Mouse (Mus musculus): ENCODE measurements around the gene Slc30a6. TPM values are rescaled to one million over a fixed set of nuclear protein-coding genes. Genes with fewer than 3 reads are reported as not detected.

The Slc30a6 gene
- polyA plus RNA-seq, 2 experiments: 38.8 to 41.1 TPM

- Histone ChIP-seq H3K4me2 (replicated peaks; ENCODE audit: low read depth, low read length, severe bottlenecking) (no peak overlapping the region), H3K9me3 (ENCODE audit: control insufficient read depth, low read length) (no peaks in the 10 kb centered on the region), H3K4me1 (ENCODE audit: control insufficient read depth, insufficient read depth, low read length) (peaks cover 7% of the 10 kb centered on the region; the same call in 1 of the 2 replicates), H3K27me3 (ENCODE audit: control insufficient read depth, insufficient read depth, low read length) (no peaks in the 10 kb centered on the region), H3K27ac (replicated peaks; ENCODE audit: low read depth, low read length) (no peak overlapping the region), H3K9ac (ENCODE audit: low read depth, low read length, severe bottlenecking) (no peak overlapping the region), H3K4me3 (replicated peaks; ENCODE audit: low read length) (no peak overlapping the region), H3K36me3 (ENCODE audit: control insufficient read depth, insufficient read depth, low read length) (peaks cover 7% of the 10 kb centered on the region; the same call in 1 of the 2 replicates)
- DNase-seq (ENCODE audit: low spot score): no peak
- WGBS: 86% methylated on average over 2 of the region's 2 CpGs
- ATAC-seq (ENCODE audit: low FRiP score, low read depth): no peak
- no peak for TF ChIP-seq POLR2A (IDR thresholded peaks at IDR 0.05; ENCODE audit: borderline replicate concordance, extremely low read depth, insufficient read depth, insufficient read length)
Measured at GRCm38 (mm10) chr17:74394381-74394780, 1.0 kb upstream of the Slc30a6 start.

GRCm38 (mm10) chr17:74394855-74395254 lies 553 bp upstream of the Slc30a6 start:
- DNase-seq (ENCODE audit: low spot score) (no peak), ATAC-seq (ENCODE audit: low FRiP score, low read depth) (peak; percentile 13; the same call in 1 of the 2 replicates)
- TF ChIP-seq POLR2A (IDR thresholded peaks at IDR 0.05; ENCODE audit: borderline replicate concordance, extremely low read depth, insufficient read depth, insufficient read length): no peak
- H3K4me3 ChIP-seq (replicated peaks; ENCODE audit: low read length): peak overlapping the region; percentile 87
- no peaks in the 10 kb centered on the region for H3K9me3 ChIP-seq (ENCODE audit: control insufficient read depth, low read length)
- H3K4me2 ChIP-seq (replicated peaks; ENCODE audit: low read depth, low read length, severe bottlenecking): peak overlapping the region; percentile 62
- WGBS: 30% methylated on average over 16 of the region's 16 CpGs
- peak overlapping the region; percentile 94; the same call in 1 of the 2 replicates for H3K9ac ChIP-seq (ENCODE audit: low read depth, low read length, severe bottlenecking)
- H3K27ac ChIP-seq (replicated peaks; ENCODE audit: low read depth, low read length): no peak overlapping the region
- H3K36me3 ChIP-seq (ENCODE audit: control insufficient read depth, insufficient read depth, low read length): peaks cover 7% of the 10 kb centered on the region; the same call in 1 of the 2 replicates
- no peaks in the 10 kb centered on the region for H3K27me3 ChIP-seq (ENCODE audit: control insufficient read depth, insufficient read depth, low read length)
- H3K4me1 ChIP-seq (ENCODE audit: control insufficient read depth, insufficient read depth, low read length): peaks cover 7% of the 10 kb centered on the region; the same call in 1 of the 2 replicates

GRCm38 (mm10) chr17:74396766-74397165 lies 1.4 kb downstream of the Slc30a6 start:
- DNase-seq (ENCODE audit: low spot score): no peak
- Histone ChIP-seq H3K4me3 (replicated peaks; ENCODE audit: low read length) (peak overlapping the region; percentile 87; the same call in 1 of the 2 replicates), H3K36me3 (ENCODE audit: control insufficient read depth, insufficient read depth, low read length) (peaks cover 3% of the 10 kb centered on the region), H3K27me3 (ENCODE audit: control insufficient read depth, insufficient read depth, low read length) (no peaks in the 10 kb centered on the region), H3K4me1 (ENCODE audit: control insufficient read depth, insufficient read depth, low read length) (peaks cover 7% of the 10 kb centered on the region; the same call in 1 of the 2 replicates), H3K4me2 (replicated peaks; ENCODE audit: low read depth, low read length, severe bottlenecking) (peak overlapping the region; percentile 62), H3K9me3 (ENCODE audit: control insufficient read depth, low read length) (no peaks in the 10 kb centered on the region), H3K9ac (ENCODE audit: low read depth, low read length, severe bottlenecking) (no peak overlapping the region), H3K27ac (replicated peaks; ENCODE audit: low read depth, low read length) (no peak overlapping the region)
- WGBS: 80% methylated on average over 4 of the region's 4 CpGs
- ATAC-seq (ENCODE audit: low FRiP score, low read depth): no peak
- TF ChIP-seq POLR2A (IDR thresholded peaks at IDR 0.05; ENCODE audit: borderline replicate concordance, extremely low read depth, insufficient read depth, insufficient read length): no peak

- no peak for TF ChIP-seq POLR2A (IDR thresholded peaks at IDR 0.05; ENCODE audit: borderline replicate concordance, extremely low read depth, insufficient read depth, insufficient read length)
- DNase-seq (ENCODE audit: low spot score): no peak
- Histone ChIP-seq H3K9me3 (ENCODE audit: control insufficient read depth, low read length) (no peaks in the 10 kb centered on the region), H3K27ac (replicated peaks; ENCODE audit: low read depth, low read length) (no peak overlapping the region), H3K9ac (ENCODE audit: low read depth, low read length, severe bottlenecking) (no peak overlapping the region), H3K4me3 (replicated peaks; ENCODE audit: low read length) (no peak overlapping the region), H3K4me1 (ENCODE audit: control insufficient read depth, insufficient read depth, low read length) (peaks cover 7% of the 10 kb centered on the region; the same call in 1 of the 2 replicates), H3K4me2 (replicated peaks; ENCODE audit: low read depth, low read length, severe bottlenecking) (no peak overlapping the region), H3K27me3 (ENCODE audit: control insufficient read depth, insufficient read depth, low read length) (no peaks in the 10 kb centered on the region), H3K36me3 (ENCODE audit: control insufficient read depth, insufficient read depth, low read length) (peaks cover 7% of the 10 kb centered on the region)
- WGBS: 89% methylated on average over 2 of the region's 2 CpGs
- no peak for ATAC-seq (ENCODE audit: low FRiP score, low read depth)
Measured at GRCm38 (mm10) chr17:74397173-74397572, 1.8 kb downstream of the Slc30a6 start.

- Histone ChIP-seq H3K9me3 (ENCODE audit: control insufficient read depth, low read length) (no peaks in the 10 kb centered on the region), H3K4me3 (replicated peaks; ENCODE audit: low read length) (no peak overlapping the region), H3K27me3 (ENCODE audit: control insufficient read depth, insufficient read depth, low read length) (no peaks in the 10 kb centered on the region), H3K4me1 (ENCODE audit: control insufficient read depth, insufficient read depth, low read length) (no peaks in the 10 kb centered on the region), H3K4me2 (replicated peaks; ENCODE audit: low read depth, low read length, severe bottlenecking) (no peak overlapping the region), H3K27ac (replicated peaks; ENCODE audit: low read depth, low read length) (no peak overlapping the region), H3K36me3 (ENCODE audit: control insufficient read depth, insufficient read depth, low read length) (peaks cover 49% of the 10 kb centered on the region), H3K9ac (ENCODE audit: low read depth, low read length, severe bottlenecking) (no peak overlapping the region)
- DNase-seq (ENCODE audit: low spot score): no peak
- 93% methylated on average over 12 of the region's 12 CpGs for WGBS
- no peak for ATAC-seq (ENCODE audit: low FRiP score, low read depth)
- no peak for TF ChIP-seq POLR2A (IDR thresholded peaks at IDR 0.05; ENCODE audit: borderline replicate concordance, extremely low read depth, insufficient read depth, insufficient read length)
Measured at GRCm38 (mm10) chr17:74402486-74403222, 7.2 kb downstream of the Slc30a6 start.
